Mouse (Mus musculus): ENCODE data around the gene 2310034G01Rik. TPM values are rescaled to one million over a fixed set of nuclear protein-coding genes. Genes with fewer than 3 reads are reported as not detected.

2310034G01Rik gene
- polyA plus RNA-seq, 1 experiment from 2014 or later, result 0.41 TPM

GRCm38 (mm10) chr19:46324918-46325317, 25.2 kb downstream of the 2310034G01Rik start:
- ATAC-seq, result no peak
- no peak overlapping the region for H3K9ac ChIP-seq
- H3K4me3 ChIP-seq, result no peak overlapping the region
- no peaks in the 10 kb centered on the region for H3K9me3 ChIP-seq (replicated peaks)
- H3K27ac ChIP-seq, result no peak overlapping the region
- H3K36me3 ChIP-seq, result no peaks in the 10 kb centered on the region
- H3K27me3 ChIP-seq (replicated peaks), result peaks cover 85% of the 10 kb centered on the region
- peaks cover 32% of the 10 kb centered on the region for H3K4me1 ChIP-seq
- no peak overlapping the region for H3K4me2 ChIP-seq
- 39% methylated on average over 5 of the region's 5 CpGs for WGBS (ENCODE audit: insufficient replicate concordance)

GRCm38 (mm10) chr19:46324366-46324765, 25.7 kb downstream of the 2310034G01Rik start:
- H3K9me3 ChIP-seq (replicated peaks), result no peaks in the 10 kb centered on the region
- H3K4me2 ChIP-seq, result no peak overlapping the region
- no peak overlapping the region for H3K4me3 ChIP-seq
- no peaks in the 10 kb centered on the region for H3K36me3 ChIP-seq
- no peak for ATAC-seq
- H3K4me1 ChIP-seq, result peaks cover 29% of the 10 kb centered on the region
- H3K27me3 ChIP-seq (replicated peaks), result peaks cover 90% of the 10 kb centered on the region
- H3K9ac ChIP-seq, result no peak overlapping the region
- no peak overlapping the region for H3K27ac ChIP-seq
- WGBS (ENCODE audit: insufficient replicate concordance), result 41% methylated on average over 11 of the region's 11 CpGs

DNA sequence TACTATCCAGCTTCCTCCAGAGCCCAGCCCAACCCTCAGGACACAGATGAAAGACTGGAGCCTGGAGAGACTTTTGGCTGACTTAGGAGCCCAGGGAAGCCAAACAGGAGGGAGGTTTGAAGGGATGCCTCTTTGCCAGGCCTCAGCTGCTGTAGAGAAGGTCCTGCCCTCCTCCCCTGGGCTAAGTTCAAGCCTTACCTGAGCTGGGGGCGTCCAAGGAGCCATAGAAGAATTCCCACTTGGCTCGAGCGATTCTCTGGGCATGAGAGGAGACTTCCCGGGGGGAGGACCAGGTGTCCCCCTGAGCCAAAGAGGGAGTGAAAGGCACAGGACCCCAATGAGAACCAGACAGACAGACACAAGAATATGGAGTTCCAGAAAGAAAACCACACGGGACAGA, 26.4 kb downstream of the 2310034G01Rik start:
- H3K9ac ChIP-seq, result no peak overlapping the region
- H3K27me3 ChIP-seq (replicated peaks), result peaks cover 90% of the 10 kb centered on the region
- ATAC-seq, result no peak
- H3K36me3 ChIP-seq, result no peaks in the 10 kb centered on the region
- H3K4me3 ChIP-seq, result no peak overlapping the region
- no peak overlapping the region for H3K27ac ChIP-seq
- no peaks in the 10 kb centered on the region for H3K9me3 ChIP-seq (replicated peaks)
- no peak overlapping the region for H3K4me2 ChIP-seq
- H3K4me1 ChIP-seq, result peaks cover 29% of the 10 kb centered on the region
- WGBS (ENCODE audit: insufficient replicate concordance), result 59% methylated on average over 5 of the region's 5 CpGs

DNA sequence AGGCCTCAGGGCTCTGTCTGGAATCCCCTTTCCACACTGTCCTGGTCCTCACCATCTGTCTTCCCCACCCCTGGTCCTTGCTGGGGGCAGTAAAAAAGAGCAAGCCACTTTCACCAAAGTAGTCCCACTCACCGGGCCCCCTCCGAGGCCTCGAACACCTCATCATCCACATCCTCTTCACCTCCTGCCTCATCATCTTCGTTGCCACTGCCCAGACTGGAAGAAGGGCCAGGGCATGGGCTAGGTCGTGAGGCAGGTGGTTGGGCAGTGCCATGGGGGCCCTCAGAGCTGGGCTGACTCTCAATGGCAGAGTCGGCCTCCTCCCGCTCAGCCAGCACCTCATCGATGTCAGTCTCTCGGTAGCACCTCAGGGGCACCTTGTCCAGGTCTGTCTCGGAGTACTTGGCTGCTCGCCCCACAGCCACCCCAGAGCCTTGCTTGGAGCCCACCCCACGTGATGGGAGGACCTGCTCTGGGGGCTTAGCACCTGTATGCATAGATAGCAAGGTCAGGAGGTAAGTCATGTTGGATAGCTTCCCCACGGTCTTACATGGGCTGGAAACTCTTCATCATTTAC, 27.0 kb downstream of the 2310034G01Rik start:
- H3K9me3 ChIP-seq (replicated peaks), result no peaks in the 10 kb centered on the region
- peaks cover 96% of the 10 kb centered on the region for H3K27me3 ChIP-seq (replicated peaks)
- no peak overlapping the region for H3K4me3 ChIP-seq
- no peaks in the 10 kb centered on the region for H3K36me3 ChIP-seq
- H3K9ac ChIP-seq, result no peak overlapping the region
- peaks cover 33% of the 10 kb centered on the region for H3K4me1 ChIP-seq
- H3K4me2 ChIP-seq, result no peak overlapping the region
- no peak overlapping the region for H3K27ac ChIP-seq
- 58% methylated on average over 13 of the region's 13 CpGs for WGBS (ENCODE audit: insufficient replicate concordance)
- no peak for ATAC-seq

DNA sequence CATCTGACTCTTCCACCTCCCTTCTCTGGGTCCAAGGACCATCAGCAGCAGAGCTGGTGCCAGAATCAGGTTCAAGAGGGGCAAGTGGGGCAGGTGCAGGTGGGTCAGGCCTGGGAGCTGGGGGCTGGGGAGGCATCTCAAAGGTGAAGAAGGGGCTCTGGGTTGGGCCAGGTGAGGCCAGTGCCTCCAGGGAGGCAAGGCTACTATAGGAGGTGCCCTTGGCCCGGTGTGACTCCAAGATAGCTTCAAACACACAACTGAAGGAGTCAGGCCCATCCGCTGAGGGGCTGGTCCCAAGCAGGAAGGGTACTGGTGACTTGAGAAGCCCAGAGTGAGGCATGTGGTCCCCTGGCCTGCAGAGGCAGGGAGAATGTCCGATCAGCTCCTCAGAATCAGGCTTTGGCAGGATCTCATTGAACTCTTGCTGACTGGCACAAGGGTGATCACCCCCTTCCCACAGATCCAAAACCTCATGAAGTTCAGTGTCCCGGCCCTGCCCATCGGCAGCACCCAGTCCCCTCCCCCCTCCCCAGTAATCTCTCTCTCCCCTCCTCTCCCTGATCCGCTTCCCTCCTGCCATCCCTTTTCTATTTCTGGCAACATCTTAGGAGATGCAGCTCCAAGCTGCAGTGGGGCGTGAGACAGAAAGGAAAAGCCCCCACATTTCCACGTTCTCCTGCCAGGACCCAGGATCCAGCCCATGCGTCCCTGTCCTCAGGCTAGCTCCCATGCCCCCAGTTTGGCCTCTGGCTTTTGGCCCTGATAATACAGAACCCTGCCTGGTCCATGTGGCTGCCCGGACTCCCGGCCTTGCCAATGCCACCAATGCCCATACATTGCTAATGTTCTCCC, 27.7 kb downstream of the 2310034G01Rik start:
- Histone ChIP-seq H3K27me3 (replicated peaks) (peaks cover 100% of the 10 kb centered on the region), H3K4me2 (no peak overlapping the region), H3K9me3 (replicated peaks) (no peaks in the 10 kb centered on the region), H3K4me1 (peaks cover 34% of the 10 kb centered on the region), H3K4me3 (no peak overlapping the region), H3K9ac (no peak overlapping the region), H3K27ac (no peak overlapping the region), H3K36me3 (no peaks in the 10 kb centered on the region)
- 48% methylated on average over 11 of the region's 11 CpGs for WGBS (ENCODE audit: insufficient replicate concordance)
- no peak for ATAC-seq

DNA sequence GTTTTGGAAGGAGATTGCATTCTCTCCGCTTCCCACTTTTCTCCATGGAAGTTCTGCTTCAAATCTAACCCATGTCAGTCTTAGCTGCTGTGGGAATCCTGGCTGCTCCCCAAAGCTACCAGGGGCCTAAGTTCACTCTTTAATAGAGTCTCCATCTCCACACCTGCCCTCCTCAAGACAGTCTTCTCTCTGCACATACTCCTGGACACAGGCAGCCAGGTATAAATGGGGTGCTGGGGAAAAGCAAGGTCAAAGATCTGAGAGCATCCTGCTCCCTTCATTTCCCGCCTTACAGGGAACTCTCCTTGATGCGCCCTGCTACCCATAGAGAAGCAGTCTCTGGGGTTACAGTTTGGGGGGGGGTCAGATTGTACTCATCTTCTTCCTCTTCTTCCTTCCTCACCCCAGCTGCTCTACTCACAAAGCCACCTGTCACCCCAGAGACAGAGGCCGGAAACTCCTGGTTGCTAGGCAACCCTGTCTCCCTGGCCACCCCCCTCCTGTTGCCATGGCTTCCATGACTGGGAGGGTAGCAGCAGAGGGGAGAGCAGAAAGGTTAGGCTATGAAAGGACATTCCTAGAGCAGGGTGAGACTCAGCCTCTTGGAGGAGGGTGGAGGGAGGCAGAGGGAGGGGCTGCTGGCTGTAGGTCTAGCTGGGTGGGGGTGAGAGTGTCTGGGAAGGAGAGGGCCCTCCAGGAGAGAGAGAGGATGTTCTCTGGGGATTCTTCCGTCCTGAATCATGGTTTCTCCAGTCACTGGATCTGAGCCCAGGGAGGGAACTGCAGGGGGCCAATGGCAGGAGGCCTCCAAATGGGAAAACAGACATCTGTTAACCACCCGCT, 28.8 kb downstream of the 2310034G01Rik start:
- 33% methylated on average over 6 of the region's 6 CpGs for WGBS (ENCODE audit: insufficient replicate concordance)
- H3K4me2 ChIP-seq, result no peak overlapping the region
- H3K4me3 ChIP-seq, result no peak overlapping the region
- ATAC-seq, result no peak
- H3K27me3 ChIP-seq (replicated peaks), result peaks cover 100% of the 10 kb centered on the region
- H3K9ac ChIP-seq, result no peak overlapping the region
- no peaks in the 10 kb centered on the region for H3K36me3 ChIP-seq
- peaks cover 34% of the 10 kb centered on the region for H3K4me1 ChIP-seq
- H3K27ac ChIP-seq, result no peak overlapping the region
- H3K9me3 ChIP-seq (replicated peaks), result no peaks in the 10 kb centered on the region

GRCm38 (mm10) chr19:46320076-46320785, 29.9 kb downstream of the 2310034G01Rik start:
- Histone ChIP-seq H3K4me2 (no peak overlapping the region), H3K36me3 (no peaks in the 10 kb centered on the region), H3K9me3 (replicated peaks) (no peaks in the 10 kb centered on the region), H3K4me3 (no peak overlapping the region), H3K9ac (no peak overlapping the region), H3K27me3 (replicated peaks) (peaks cover 100% of the 10 kb centered on the region), H3K27ac (no peak overlapping the region), H3K4me1 (peaks cover 43% of the 10 kb centered on the region)
- 60% methylated on average over 8 of the region's 8 CpGs for WGBS (ENCODE audit: insufficient replicate concordance)
- ATAC-seq, result no peak

DNA sequence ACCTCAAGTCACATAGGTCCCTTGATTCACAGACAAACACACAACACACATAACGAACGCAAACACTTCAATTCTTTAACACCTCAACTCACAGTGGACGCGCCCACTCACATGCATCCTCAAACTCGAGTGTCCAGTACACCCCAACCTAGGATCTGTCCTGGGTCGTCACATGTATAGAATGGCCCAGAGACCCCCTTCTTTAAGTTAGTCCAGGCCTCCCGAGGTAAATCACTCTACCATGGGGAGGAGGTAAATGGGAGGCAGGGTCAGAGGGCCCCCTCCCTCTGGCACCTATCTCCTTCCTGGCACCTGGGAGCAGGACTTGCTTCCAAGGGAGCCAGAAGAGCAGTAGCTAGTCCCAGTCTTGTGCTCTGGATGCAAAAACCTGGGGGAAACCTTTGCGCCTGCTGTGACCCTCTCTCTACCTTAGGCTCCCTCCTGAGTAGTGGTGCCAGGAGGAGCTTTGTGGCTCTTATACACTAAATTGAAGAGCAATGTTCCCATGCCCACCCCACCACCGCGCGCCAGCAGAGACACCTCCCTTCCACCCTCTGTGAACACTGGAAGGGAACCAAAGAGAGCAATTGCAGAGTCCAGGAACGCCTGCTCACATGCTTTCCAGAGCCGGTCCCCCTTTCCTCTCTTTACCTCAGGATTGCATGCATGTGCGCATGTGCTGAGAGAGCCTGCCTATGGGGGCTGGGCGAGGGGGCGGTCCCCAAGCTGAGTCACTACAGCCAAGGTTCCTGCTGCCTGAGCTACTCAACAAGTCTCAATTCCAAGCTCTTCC, 31.3 kb downstream of the 2310034G01Rik start:
- no peak for ATAC-seq
- 12% methylated on average over 16 of the region's 16 CpGs for WGBS (ENCODE audit: insufficient replicate concordance)
- H3K4me1 ChIP-seq, result peaks cover 57% of the 10 kb centered on the region

GRCm38 (mm10) chr19:46318031-46318471, 32.1 kb downstream of the 2310034G01Rik start:
- no peak for ATAC-seq
- Histone ChIP-seq H3K4me3 (peak overlapping the region; percentile 55), H3K9me3 (replicated peaks) (no peaks in the 10 kb centered on the region), H3K4me2 (peak overlapping the region; percentile 91), H3K27ac (no peak overlapping the region), H3K27me3 (replicated peaks) (peaks cover 99% of the 10 kb centered on the region), H3K4me1 (peaks cover 65% of the 10 kb centered on the region), H3K9ac (peak overlapping the region; percentile 56; the same call in 1 of the 2 replicates), H3K36me3 (0 out of 2 replicates have a peak, but pooled peaks cover 4% of the 10 kb centered on the region)
- 3% methylated on average over 36 of the region's 42 CpGs for WGBS (ENCODE audit: insufficient replicate concordance)

More for the DNA sequence above, 31.3 kb downstream of the 2310034G01Rik start:
- Histone ChIP-seq H3K4me2 (peak overlapping the region; percentile 91), H3K27me3 (replicated peaks) (peaks cover 100% of the 10 kb centered on the region), H3K9me3 (replicated peaks) (no peaks in the 10 kb centered on the region), H3K27ac (no peak overlapping the region), H3K36me3 (no peaks in the 10 kb centered on the region), H3K4me3 (peak overlapping the region; percentile 55; the same call in 1 of the 2 replicates), H3K9ac (no peak overlapping the region)

DNA sequence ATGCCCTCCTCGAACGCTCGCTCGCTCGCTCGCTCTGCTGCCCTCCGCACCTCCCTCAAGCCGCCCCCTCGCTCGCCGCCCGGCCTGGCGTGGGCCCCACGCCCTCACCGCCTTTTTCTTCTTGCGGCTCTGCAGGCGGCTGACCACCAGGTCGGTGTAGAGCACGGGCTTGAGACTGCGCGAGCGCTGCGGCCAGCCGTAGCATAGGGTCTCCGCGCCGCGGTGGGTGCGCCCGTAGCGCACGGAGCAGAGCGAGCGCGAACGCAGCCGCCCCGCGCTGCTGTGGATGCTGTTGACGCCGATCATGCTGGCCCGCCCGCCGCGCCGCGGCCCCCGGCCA, 32.6 kb downstream of the 2310034G01Rik start:
- ATAC-seq, result no peak
- Histone ChIP-seq H3K27me3 (replicated peaks) (peaks cover 94% of the 10 kb centered on the region), H3K36me3 (peaks cover 7% of the 10 kb centered on the region), H3K4me1 (peaks cover 70% of the 10 kb centered on the region), H3K4me3 (peak overlapping the region; percentile 55), H3K4me2 (peak overlapping the region; percentile 91), H3K9me3 (replicated peaks) (no peaks in the 10 kb centered on the region), H3K9ac (peak overlapping the region; percentile 56), H3K27ac (no peak overlapping the region)
- 2% methylated on average over 48 of the region's 48 CpGs for WGBS (ENCODE audit: insufficient replicate concordance)

Data from liver, embryonic 12.5 days (tissue).